21 mouse cellular contexts compared by ENCODE assay signal in genomic region chr4:115767647-115768467, GRCm38 (mm10). TPM values are rescaled to one million over a fixed set of nuclear protein-coding genes. Genes with fewer than 3 reads are reported as not detected.
A peak's percentile ranks its signal among the peaks of the same experiment; 100 is the strongest.
DNase-seq lines count a peak whose midpoint lies in the region; ATAC-seq and TF ChIP-seq lines count a peak whose summit lies in the region.
"Had no signal": no experiment of that assay in that cellular context is flagged by ENCODE, and none has a peak within 500 bp of the region (broad histone marks: within the 10 kb centered on the region; RNA-seq: fewer than 3 reads in every experiment).

No protein-coding gene starts in this region.

- no peaks in the 10 kb centered on the region for H3K9me3 ChIP-seq in hindbrain, embryonic 11.5 days (ENCODE audit: control insufficient read depth, low read length)
- no peaks in the 10 kb centered on the region for H3K9me3 ChIP-seq in hindbrain, embryonic 14.5 days (ENCODE audit: control insufficient read depth, low read length)
- no peaks in the 10 kb centered on the region for H3K9me3 ChIP-seq in lung, postnatal 0 days (ENCODE audit: low read length)
- no peaks in the 10 kb centered on the region for H3K9me3 ChIP-seq in kidney, postnatal 0 days (replicated peaks; ENCODE audit: low read length)
- no peaks in the 10 kb centered on the region for H3K9me3 ChIP-seq in stomach, postnatal 0 days (ENCODE audit: control insufficient read depth, low read length)
- H3K9me3 ChIP-seq in limb, embryonic 10.5 days (replicated peaks) = no peaks in the 10 kb centered on the region
- H3K9me3 ChIP-seq: embryonic facial prominence, embryonic 13.5 days; forebrain, embryonic 10.5 days; heart, embryonic 13.5 days; limb, embryonic 12.5 days had no signal

- H3K27ac ChIP-seq in hindbrain, embryonic 11.5 days (ENCODE audit: low read depth, low read length) = peak overlapping the region; percentile 11; the same call in 1 of the 2 replicates
- H3K27ac ChIP-seq in hindbrain, embryonic 14.5 days = no peak overlapping the region
- no peak overlapping the region for H3K27ac ChIP-seq in lung, postnatal 0 days (ENCODE audit: low read length)
- H3K27ac ChIP-seq in kidney, postnatal 0 days = no peak overlapping the region; the same call in 1 of the 2 replicates
- H3K27ac ChIP-seq in stomach, postnatal 0 days (replicated peaks) = peak overlapping the region; percentile 58
- H3K27ac ChIP-seq in limb, embryonic 10.5 days = no peak overlapping the region
- H3K27ac ChIP-seq: embryonic facial prominence, embryonic 13.5 days; forebrain, embryonic 10.5 days; heart, embryonic 13.5 days; layer of hippocampus, adult 2 months; limb, embryonic 12.5 days; liver, embryonic 14.5 days; macrophage had no signal

- WGBS in hindbrain, embryonic 11.5 days = 43% methylated on average over 11 of the region's 11 CpGs
- 29% methylated on average over 11 of the region's 11 CpGs for WGBS in hindbrain, embryonic 14.5 days
- WGBS in lung, postnatal 0 days = 58% methylated on average over 11 of the region's 11 CpGs
- 46% methylated on average over 11 of the region's 11 CpGs for WGBS in kidney, postnatal 0 days
- WGBS in stomach, postnatal 0 days = 55% methylated on average over 11 of the region's 11 CpGs
- WGBS in limb, embryonic 10.5 days = 84% methylated on average over 11 of the region's 11 CpGs

- H3K36me3 ChIP-seq in hindbrain, embryonic 11.5 days (ENCODE audit: control insufficient read depth, insufficient read depth, low read length) = no peaks in the 10 kb centered on the region; the same call in 1 of the 2 replicates
- H3K36me3 ChIP-seq in hindbrain, embryonic 14.5 days (replicated peaks; ENCODE audit: control insufficient read depth, insufficient read depth) = peaks cover 65% of the 10 kb centered on the region
- 0 out of 2 replicates have a peak, but pooled peaks cover 10% of the 10 kb centered on the region for H3K36me3 ChIP-seq in lung, postnatal 0 days (ENCODE audit: insufficient read depth, low read length)
- peaks cover 18% of the 10 kb centered on the region; the same call in 1 of the 2 replicates for H3K36me3 ChIP-seq in kidney, postnatal 0 days (ENCODE audit: insufficient read depth, low read length)
- H3K36me3 ChIP-seq in stomach, postnatal 0 days (ENCODE audit: control insufficient read depth, insufficient read depth, low read length) = peaks cover 5% of the 10 kb centered on the region
- peaks cover 90% of the 10 kb centered on the region for H3K36me3 ChIP-seq in limb, embryonic 10.5 days

- peak; percentile 7 for DNase-seq in hindbrain, embryonic 11.5 days (ENCODE audit: low spot score)
- no peak for DNase-seq in hindbrain, embryonic 14.5 days (ENCODE audit: low spot score)
- peak; percentile 23 for DNase-seq in lung, postnatal 0 days (ENCODE audit: low spot score)
- no peak for DNase-seq in lung, adult 18-20 months
- peak; percentile 16 for DNase-seq in kidney, postnatal 0 days (ENCODE audit: low spot score)
- peak; percentile 56 for DNase-seq in stomach, postnatal 0 days (ENCODE audit: low spot score)
- DNase-seq in adrenal gland, postnatal 36 days = no peak
- DNase-seq in limb, embryonic 10.5 days (ENCODE audit: low spot score) = no peak
- DNase-seq: cerebellum, postnatal 14 days; midbrain, embryonic 14.5 days; thymus, postnatal 36 days had no signal

- H3K9ac ChIP-seq in hindbrain, embryonic 11.5 days (ENCODE audit: low read depth, low read length) = no peak overlapping the region
- no peak overlapping the region for H3K9ac ChIP-seq in hindbrain, embryonic 14.5 days
- no peak overlapping the region for H3K9ac ChIP-seq in lung, postnatal 0 days (replicated peaks; ENCODE audit: low read depth)
- no peak overlapping the region for H3K9ac ChIP-seq in kidney, postnatal 0 days (ENCODE audit: low read depth, low read length)
- H3K9ac ChIP-seq in stomach, postnatal 0 days (ENCODE audit: low read length) = no peak overlapping the region
- H3K9ac ChIP-seq: embryonic facial prominence, embryonic 13.5 days; heart, embryonic 13.5 days; limb, embryonic 12.5 days; liver, embryonic 14.5 days had no signal

- no peak for TF ChIP-seq EP300 in lung, postnatal 0 days (IDR thresholded peaks at IDR 0.05)
- TF ChIP-seq EP300 in stomach, postnatal 0 days (optimal IDR thresholded peaks at IDR 0.05) = no peak

- H3K4me2 ChIP-seq in hindbrain, embryonic 11.5 days (replicated peaks; ENCODE audit: low read depth, low read length) = no peak overlapping the region
- H3K4me2 ChIP-seq in hindbrain, embryonic 14.5 days (replicated peaks) = no peak overlapping the region
- H3K4me2 ChIP-seq in lung, postnatal 0 days (replicated peaks; ENCODE audit: low read depth, low read length) = no peak overlapping the region
- H3K4me2 ChIP-seq in kidney, postnatal 0 days (ENCODE audit: low read length) = no peak overlapping the region
- no peak overlapping the region for H3K4me2 ChIP-seq in stomach, postnatal 0 days (replicated peaks; ENCODE audit: low read depth)
- H3K4me2 ChIP-seq: embryonic facial prominence, embryonic 13.5 days; heart, embryonic 13.5 days; limb, embryonic 12.5 days had no signal

- H3K4me1 ChIP-seq in hindbrain, embryonic 11.5 days (replicated peaks; ENCODE audit: control insufficient read depth, insufficient read depth, low read length) = no peaks in the 10 kb centered on the region
- no peaks in the 10 kb centered on the region for H3K4me1 ChIP-seq in hindbrain, embryonic 14.5 days (replicated peaks; ENCODE audit: control insufficient read depth, insufficient read depth, low read length)
- H3K4me1 ChIP-seq in lung, postnatal 0 days (ENCODE audit: insufficient read depth, low read depth, low read length) = no peaks in the 10 kb centered on the region
- no peaks in the 10 kb centered on the region for H3K4me1 ChIP-seq in kidney, postnatal 0 days (replicated peaks; ENCODE audit: insufficient read depth, low read length)
- no peaks in the 10 kb centered on the region for H3K4me1 ChIP-seq in stomach, postnatal 0 days (replicated peaks; ENCODE audit: control insufficient read depth, insufficient read depth)
- no peaks in the 10 kb centered on the region for H3K4me1 ChIP-seq in limb, embryonic 10.5 days
- H3K4me1 ChIP-seq: embryonic facial prominence, embryonic 13.5 days; forebrain, embryonic 10.5 days; heart, embryonic 13.5 days; limb, embryonic 12.5 days had no signal

- no peaks in the 10 kb centered on the region for H3K27me3 ChIP-seq in hindbrain, embryonic 11.5 days (ENCODE audit: control insufficient read depth, insufficient read depth, low read length)
- H3K27me3 ChIP-seq in hindbrain, embryonic 14.5 days (ENCODE audit: control insufficient read depth, insufficient read depth, low read length) = no peaks in the 10 kb centered on the region
- H3K27me3 ChIP-seq in lung, postnatal 0 days (replicated peaks; ENCODE audit: insufficient read depth, low read length) = no peaks in the 10 kb centered on the region
- no peaks in the 10 kb centered on the region for H3K27me3 ChIP-seq in kidney, postnatal 0 days (ENCODE audit: insufficient read depth, low read length)
- H3K27me3 ChIP-seq in stomach, postnatal 0 days (ENCODE audit: control insufficient read depth, insufficient read depth, low read length) = no peaks in the 10 kb centered on the region
- no peaks in the 10 kb centered on the region for H3K27me3 ChIP-seq in limb, embryonic 10.5 days (ENCODE audit: low read depth, poor library complexity, severe bottlenecking)
- H3K27me3 ChIP-seq: CH12.LX; embryonic facial prominence, embryonic 13.5 days; heart, embryonic 13.5 days; limb, embryonic 12.5 days had no signal

- H3K4me3 ChIP-seq in hindbrain, embryonic 11.5 days (ENCODE audit: low read depth, low read length) = no peak overlapping the region
- no peak overlapping the region for H3K4me3 ChIP-seq in hindbrain, embryonic 14.5 days (replicated peaks; ENCODE audit: low read length)
- no peak overlapping the region for H3K4me3 ChIP-seq in lung, postnatal 0 days (ENCODE audit: low read depth, low read length)
- H3K4me3 ChIP-seq in kidney, postnatal 0 days (replicated peaks; ENCODE audit: low read depth, low read length) = no peak overlapping the region
- no peak overlapping the region for H3K4me3 ChIP-seq in stomach, postnatal 0 days (ENCODE audit: low read depth, low read length)
- H3K4me3 ChIP-seq in limb, embryonic 10.5 days = no peak overlapping the region
- H3K4me3 ChIP-seq: embryonic facial prominence, embryonic 13.5 days; forebrain, embryonic 10.5 days; heart, embryonic 13.5 days; layer of hippocampus, adult 2 months; limb, embryonic 12.5 days had no signal

- no peak for TF ChIP-seq CTCF in lung, postnatal 0 days (IDR thresholded peaks at IDR 0.05)
- TF ChIP-seq CTCF in kidney, postnatal 0 days (IDR thresholded peaks at IDR 0.05; ENCODE audit: low read depth) = no peak
- 0 out of 2 replicates have a peak, but pooled peaks have one; percentile 9 for TF ChIP-seq CTCF in stomach, postnatal 0 days (IDR thresholded peaks at IDR 0.05; ENCODE audit: low read depth)

- peak; percentile 54; the same call in 1 of the 2 replicates for ATAC-seq in hindbrain, embryonic 11.5 days (ENCODE audit: low FRiP score)
- no peak for ATAC-seq in hindbrain, embryonic 14.5 days (ENCODE audit: low FRiP score)
- no peak for ATAC-seq in lung, postnatal 0 days
- ATAC-seq in kidney, postnatal 0 days (replicated peaks; ENCODE audit: low FRiP score, low read depth) = peak; percentile 46; the same call in 1 of the 2 replicates
- ATAC-seq in stomach, postnatal 0 days (ENCODE audit: low FRiP score, low TSS enrichment) = peak; percentile 89

RNA-seq across cellular contexts. Expression of gene Tex38, which starts 13.0 kb away (rescaled TPM):
- polyA plus RNA-seq in hindbrain, embryonic 11.5 days (2014; fragmentation: Nextera tagmentation; extraction: Ambion mirVana) = 0.29 TPM in 1 of 2 replicates, not detected in the other
- polyA plus RNA-seq in hindbrain, embryonic 14.5 days (2014; fragmentation: Nextera tagmentation; extraction: Ambion mirVana) = 0.27 and 0.33 TPM in 2 replicates
- 0.16 TPM in 1 of 2 replicates, not detected in the other for polyA plus RNA-seq in lung, postnatal 0 days (2015; fragmentation: Nextera tagmentation; extraction: Ambion mirVana)
- 0.59 and 0.64 TPM in 2 replicates for polyA plus RNA-seq in kidney, postnatal 0 days (2015; fragmentation: Nextera tagmentation; extraction: Ambion mirVana)
- 0.21 TPM in 2 replicates for polyA plus RNA-seq in stomach, postnatal 0 days (2015; fragmentation: Nextera tagmentation; extraction: Ambion mirVana)
- 1 to 10 TPM; 2.4 to 3.2 TPM for total RNA-seq in adrenal gland, postnatal 36 days (2021)
- 0.43 TPM in 1 of 2 replicates, not detected in the other for polyA plus RNA-seq in limb, embryonic 10.5 days (2016; fragmentation: Nextera tagmentation; extraction: Ambion mirVana)
- total RNA-seq: hematopoietic stem cell, adult 5-6 weeks; left cerebral cortex, adult 18-20 months had no signal
- polyA plus RNA-seq: macrophage had no signal

RNA-seq across cellular contexts. Expression of gene Atpaf1, which starts 16.8 kb away (rescaled TPM):
- polyA plus RNA-seq in hindbrain, embryonic 11.5 days (2014; fragmentation: Nextera tagmentation; extraction: Ambion mirVana) = 42.5 and 46.0 TPM in 2 replicates
- polyA plus RNA-seq in hindbrain, embryonic 14.5 days (2014; fragmentation: Nextera tagmentation; extraction: Ambion mirVana) = 40.9 and 45.6 TPM in 2 replicates
- 30.0 and 30.5 TPM in 2 replicates for polyA plus RNA-seq in lung, postnatal 0 days (2015; fragmentation: Nextera tagmentation; extraction: Ambion mirVana)
- polyA plus RNA-seq in kidney, postnatal 0 days (2015; fragmentation: Nextera tagmentation; extraction: Ambion mirVana) = 61.6 and 62.1 TPM in 2 replicates
- polyA plus RNA-seq in stomach, postnatal 0 days (2015; fragmentation: Nextera tagmentation; extraction: Ambion mirVana) = 30.4 and 30.6 TPM in 2 replicates
- total RNA-seq in adrenal gland, postnatal 36 days (2021) = 10 to 100 TPM; 49.8 to 57.1 TPM
- 55.8 and 58.0 TPM in 2 replicates for polyA plus RNA-seq in limb, embryonic 10.5 days (2016; fragmentation: Nextera tagmentation; extraction: Ambion mirVana)

RNA-seq across cellular contexts. Expression of gene Efcab14, which starts 30.3 kb away (rescaled TPM):
- polyA plus RNA-seq in hindbrain, embryonic 11.5 days (2014; fragmentation: Nextera tagmentation; extraction: Ambion mirVana) = 39.9 and 45.0 TPM in 2 replicates
- 23.9 and 25.5 TPM in 2 replicates for polyA plus RNA-seq in hindbrain, embryonic 14.5 days (2014; fragmentation: Nextera tagmentation; extraction: Ambion mirVana)
- polyA plus RNA-seq in lung, postnatal 0 days (2015; fragmentation: Nextera tagmentation; extraction: Ambion mirVana) = 24.4 and 26.8 TPM in 2 replicates
- 28.9 and 30.4 TPM in 2 replicates for polyA plus RNA-seq in kidney, postnatal 0 days (2015; fragmentation: Nextera tagmentation; extraction: Ambion mirVana)
- polyA plus RNA-seq in stomach, postnatal 0 days (2015; fragmentation: Nextera tagmentation; extraction: Ambion mirVana) = 16.3 and 17.0 TPM in 2 replicates
- 10 to 100 TPM; 83.1 to 89.1 TPM for total RNA-seq in adrenal gland, postnatal 36 days (2021)
- polyA plus RNA-seq in limb, embryonic 10.5 days (2016; fragmentation: Nextera tagmentation; extraction: Ambion mirVana) = 30.8 and 34.0 TPM in 2 replicates

Comparison
In these comparisons a context has a peak if more than half of its experiments do, and no peak if none do; other contexts are left out.
1. ATAC-seq: peak in hindbrain, embryonic 11.5 days (single experiment), kidney, postnatal 0 days (single experiment) and stomach, postnatal 0 days (single experiment); none in hindbrain, embryonic 14.5 days (single experiment) and lung, postnatal 0 days (single experiment).
2. DNase-seq: peak in hindbrain, embryonic 11.5 days (single experiment), lung, postnatal 0 days (single experiment), kidney, postnatal 0 days (single experiment) and stomach, postnatal 0 days (single experiment); none in hindbrain, embryonic 14.5 days (single experiment), lung, adult 18-20 months (0 of 2), adrenal gland, postnatal 36 days (0 of 2) and limb, embryonic 10.5 days (single experiment).
3. H3K27ac ChIP-seq: peak in hindbrain, embryonic 11.5 days (single experiment) and stomach, postnatal 0 days (single experiment); none in hindbrain, embryonic 14.5 days (single experiment), lung, postnatal 0 days (single experiment), kidney, postnatal 0 days (single experiment) and limb, embryonic 10.5 days (single experiment).